ENCODE assay signal across 9 mouse cellular contexts in the genomic region with DNA sequence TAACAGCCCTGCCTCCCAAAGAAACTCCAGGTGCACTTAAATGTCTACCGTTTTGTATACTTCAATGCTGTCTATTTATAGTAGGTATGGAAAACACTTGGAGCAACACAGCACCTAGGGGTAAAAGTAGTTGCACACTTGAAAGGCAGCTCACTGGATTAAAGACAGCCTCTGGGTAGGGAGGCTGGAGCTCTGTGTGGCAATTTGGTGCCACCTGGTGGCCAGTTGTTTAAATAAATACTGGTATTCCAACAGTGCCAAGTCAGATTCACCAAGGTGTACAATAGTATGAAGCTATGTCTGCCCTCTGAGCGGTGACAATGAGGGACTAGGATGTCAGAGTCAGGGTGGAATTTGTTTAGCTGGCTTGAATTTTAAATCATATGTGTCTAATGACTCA. TPM values are rescaled to one million over a fixed set of nuclear protein-coding genes. Genes with fewer than 3 reads are reported as not detected.
DNase-seq lines count a peak whose midpoint lies in the region; ATAC-seq lines count a peak whose summit lies in the region.
"Had no signal": no experiment of that assay in that cellular context is flagged by ENCODE, and none has a peak within 500 bp of the region (broad histone marks: within the 10 kb centered on the region; RNA-seq: fewer than 3 reads in every experiment).

No protein-coding gene starts in this region.

- H3K9ac ChIP-seq in hindbrain, embryonic 16.5 days (ENCODE audit: low read depth, low read length) = no peak overlapping the region

- no peaks in the 10 kb centered on the region for H3K9me3 ChIP-seq in hindbrain, embryonic 16.5 days (ENCODE audit: control insufficient read depth, low read length)
- H3K9me3 ChIP-seq: megakaryocyte, embryonic 14.5 days had no signal

- peak; percentile 70 for DNase-seq in R1 (ENCODE audit: low read depth, low spot score)
- peak; percentile 86 for DNase-seq in cerebellum, adult 8-10 months
- DNase-seq in forelimb bud, embryonic 11.5 days (ENCODE audit: low read depth, low spot score) = peak; percentile 86
- peak; percentile 78 to 85 for DNase-seq in layer of hippocampus, postnatal 14 days (ENCODE audit: low spot score in 2 of 2)
- DNase-seq in right cerebral cortex, postnatal 36 days (ENCODE audit: low spot score in 2 of 2) = peak; percentile 56 to 62
- DNase-seq in yolk sac, embryonic 10.5 days (ENCODE audit: low spot score) = peak; percentile 52

- peaks cover 14% of the 10 kb centered on the region for H3K4me1 ChIP-seq in hindbrain, embryonic 16.5 days (ENCODE audit: control insufficient read depth, insufficient read depth, low read depth, low read length)

- no peaks in the 10 kb centered on the region for H3K27me3 ChIP-seq in hindbrain, embryonic 16.5 days (replicated peaks; ENCODE audit: control insufficient read depth, insufficient read depth, low read length)

- no peak overlapping the region for H3K4me2 ChIP-seq in hindbrain, embryonic 16.5 days (ENCODE audit: low read length)

- H3K27ac ChIP-seq in hindbrain, embryonic 16.5 days (ENCODE audit: low read depth, low read length) = no peak overlapping the region

- no peak overlapping the region for H3K4me3 ChIP-seq in hindbrain, embryonic 16.5 days (ENCODE audit: low read length)
- H3K4me3 ChIP-seq: megakaryocyte, embryonic 14.5 days had no signal

- WGBS in hindbrain, embryonic 16.5 days = 28% methylated on average over 2 of the region's 2 CpGs

- no peaks in the 10 kb centered on the region for H3K36me3 ChIP-seq in hindbrain, embryonic 16.5 days (ENCODE audit: control insufficient read depth, insufficient read depth, low read length)

- ATAC-seq in hindbrain, embryonic 16.5 days = peak; percentile 78
- peak; percentile 66 for ATAC-seq in megakaryocyte-erythroid progenitor cell, adult 5-6 weeks (replicated peaks; ENCODE audit: low FRiP score, low TSS enrichment, poor library complexity, severe bottlenecking)

RNA-seq across cellular contexts. Expression of a gene that starts 22.2 kb away (rescaled TPM):
- 32.0 and 44.4 TPM in 2 replicates for polyA plus RNA-seq in hindbrain, embryonic 16.5 days (2015; fragmentation: Nextera tagmentation; extraction: Ambion mirVana)
- total RNA-seq in layer of hippocampus, postnatal 14 days (2021) = 10 to 100 TPM; 63.8 to 64.1 TPM
- 1.9 and 3.0 TPM in 2 replicates for total RNA-seq in megakaryocyte-erythroid progenitor cell, adult 5-6 weeks (2014; fragmentation: Nextera tagmentation)
- 0.66 and 0.76 TPM in 2 replicates for total RNA-seq in megakaryocyte-erythroid progenitor cell, adult 5-6 weeks (2017)

Comparison
In these comparisons a context has a peak if more than half of its experiments do, and no peak if none do; other contexts are left out.
1. RNA of a gene that starts 22.2 kb away (total RNA-seq): 63.8 to 64.1 TPM in layer of hippocampus, postnatal 14 days; 0.66 to 3.0 TPM in megakaryocyte-erythroid progenitor cell, adult 5-6 weeks; every median in the first group is over 10 times any median in the second.
2. Peak in every context shown above with its lines, with median percentiles within 50 percentile points of each other: DNase-seq.